Mouse (Mus musculus) megakaryocyte progenitor cell, adult 5-6 weeks (primary cell): ENCODE results near the gene Elmo3. TPM values are rescaled to one million over a fixed set of nuclear protein-coding genes. Genes with fewer than 3 reads are reported as not detected.
"Not testable (repeated sequence)": the region's sequence is repeated elsewhere in the genome, so short reads cannot be mapped to it uniquely, and the experiment has no call there.

ENCODE experiments used
- ATAC-seq: replicated peaks from 2 replicates; pipeline ENCODE4 v1.8.0; 2016; ENCODE audit warnings: mild to moderate bottlenecking, moderate TSS enrichment, inconsistent platforms; ENCODE audit not compliant: poor library complexity
- total RNA-seq, 2 experiments: library from RNA; stranded (forward) in 1 of 2; stranded (reverse) in 1 of 2; fragments of 157-497, 149-512 nt in 1 of 2; fragments of 200-1000 nt in 1 of 2; gene quantifications; 2 replicates each; pipeline versions ENCODE4 v1.2.3 to v1.2.4; 2015 to 2017

The Elmo3 gene
- total RNA-seq, 2 experiments from 2014 or later = 0.33 to 0.49 TPM

DNA sequence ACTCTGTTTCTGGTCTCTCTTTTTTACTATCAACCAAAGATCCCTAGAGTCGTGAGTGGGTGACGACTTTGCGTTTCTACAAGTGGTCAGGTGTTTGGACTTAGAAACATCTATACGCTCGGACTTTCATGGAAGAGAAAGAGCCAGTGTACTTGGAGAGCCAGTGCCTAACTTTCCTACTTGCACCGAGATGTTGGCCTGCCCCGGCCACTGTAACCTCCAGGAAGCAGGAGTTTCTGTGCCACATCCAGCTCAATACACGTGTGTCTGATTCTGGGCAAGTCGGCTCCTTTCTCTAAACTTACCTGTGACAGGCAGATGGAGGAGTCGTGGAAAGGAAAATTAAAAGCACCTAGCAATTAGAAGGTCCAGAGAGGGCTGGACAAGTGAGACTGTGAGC lies 29.6 kb upstream of the Elmo3 start, which contains the start of gene Nol3:
Gene Nol3 (plus strand): TSS at position 301 of the 400 bp plus-strand sequence.
- no peak for ATAC-seq

DNA sequence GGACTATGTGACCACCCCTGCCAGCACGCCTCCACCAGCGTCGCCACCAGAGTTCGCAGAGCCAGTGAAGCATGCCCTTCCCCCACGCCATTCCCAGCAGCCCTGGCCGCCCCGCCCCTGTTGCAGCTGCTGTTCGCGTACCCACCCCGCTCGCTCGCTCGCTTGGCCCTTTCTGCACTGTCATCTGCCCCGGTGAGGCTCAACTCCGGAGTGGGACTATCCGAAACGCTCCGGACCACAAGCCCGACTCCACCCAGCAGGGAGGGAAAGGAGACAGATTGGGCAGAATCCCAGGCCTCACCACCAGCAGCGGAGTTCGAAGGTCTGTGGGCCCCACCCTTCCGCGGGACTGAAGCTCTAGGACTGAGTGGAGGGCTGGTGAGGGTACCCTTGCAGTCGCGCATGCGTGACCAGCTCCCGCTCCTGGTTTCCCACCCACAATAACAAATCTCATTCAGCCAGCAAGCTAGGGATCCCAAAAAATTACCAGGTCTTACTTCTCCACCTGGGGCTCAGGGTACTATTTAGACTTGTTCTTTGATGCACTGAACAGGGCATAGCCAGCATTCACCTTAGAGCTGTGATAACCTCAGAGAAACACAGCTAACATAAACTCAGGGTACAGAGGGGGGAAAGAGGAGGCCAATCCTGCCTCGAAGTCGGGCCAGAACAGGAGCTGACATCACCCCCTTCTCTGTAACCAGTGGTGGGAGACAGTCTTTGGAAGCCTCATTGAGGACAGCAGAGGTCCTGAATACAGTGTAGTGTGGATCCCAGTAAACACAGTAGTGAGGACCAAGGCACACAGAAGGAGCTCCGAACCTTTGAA lies 28.9 kb upstream of the Elmo3 start:
- ATAC-seq = peak; percentile 68

DNA sequence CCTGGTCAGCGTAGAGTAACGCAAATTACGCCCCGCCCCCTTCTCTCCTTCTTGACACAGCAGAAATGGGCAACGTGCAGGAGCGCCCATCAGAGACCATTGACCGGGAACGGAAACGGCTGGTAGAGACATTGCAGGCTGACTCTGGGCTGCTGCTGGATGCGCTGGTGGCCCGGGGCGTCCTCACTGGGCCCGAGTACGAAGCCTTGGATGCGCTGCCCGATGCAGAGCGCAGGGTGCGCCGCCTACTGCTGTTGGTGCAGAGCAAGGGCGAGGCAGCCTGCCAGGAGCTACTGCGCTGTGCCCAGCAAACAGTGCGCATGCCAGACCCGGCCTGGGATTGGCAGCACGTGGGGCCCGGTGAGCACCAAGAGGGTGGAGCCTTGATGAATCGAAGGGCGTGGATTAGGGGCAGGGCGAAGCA lies 26.5 kb upstream of the Elmo3 start:
- peak; percentile 78 for ATAC-seq

DNA sequence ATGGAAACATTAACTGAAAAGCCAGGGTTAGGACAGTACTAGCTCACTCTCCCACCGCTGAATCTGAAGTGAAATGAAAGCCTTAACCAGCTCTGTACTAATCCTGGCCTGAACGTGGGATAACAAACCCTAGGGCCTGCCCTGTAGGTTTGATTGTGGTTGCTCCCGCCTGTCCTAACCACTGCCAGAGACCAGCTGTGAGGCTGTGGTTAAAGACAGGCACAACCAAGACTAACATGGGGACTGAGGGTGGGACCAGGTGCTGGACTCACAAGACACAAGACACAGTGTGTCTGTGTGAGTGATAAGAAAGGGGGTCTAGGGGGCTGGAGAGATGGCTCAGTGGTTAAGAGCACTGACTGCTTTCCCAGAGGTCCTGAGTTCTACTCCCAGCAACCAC lies 24.8 kb upstream of the Elmo3 start:
- ATAC-seq = no peak

DNA sequence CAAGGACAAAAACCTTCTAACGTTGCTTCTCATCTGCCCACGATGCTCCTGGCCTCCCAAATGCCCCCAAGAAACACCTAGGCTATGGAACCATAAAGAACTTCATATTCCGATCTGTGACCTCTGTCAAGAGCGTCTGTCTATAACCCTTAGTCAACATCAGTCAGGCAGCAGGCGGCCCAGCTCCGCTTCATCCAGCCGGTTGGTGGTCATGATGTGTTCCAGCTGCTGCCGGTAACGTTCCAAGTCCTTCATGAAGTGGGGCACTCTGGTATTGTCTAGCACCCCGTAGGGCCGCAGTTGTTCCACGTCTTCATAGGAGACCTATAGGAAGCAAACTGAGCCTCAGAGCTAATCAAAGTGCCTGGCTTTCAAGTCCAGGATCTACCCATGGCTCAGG lies 23.6 kb upstream of the Elmo3 start:
- ATAC-seq = no peak

DNA sequence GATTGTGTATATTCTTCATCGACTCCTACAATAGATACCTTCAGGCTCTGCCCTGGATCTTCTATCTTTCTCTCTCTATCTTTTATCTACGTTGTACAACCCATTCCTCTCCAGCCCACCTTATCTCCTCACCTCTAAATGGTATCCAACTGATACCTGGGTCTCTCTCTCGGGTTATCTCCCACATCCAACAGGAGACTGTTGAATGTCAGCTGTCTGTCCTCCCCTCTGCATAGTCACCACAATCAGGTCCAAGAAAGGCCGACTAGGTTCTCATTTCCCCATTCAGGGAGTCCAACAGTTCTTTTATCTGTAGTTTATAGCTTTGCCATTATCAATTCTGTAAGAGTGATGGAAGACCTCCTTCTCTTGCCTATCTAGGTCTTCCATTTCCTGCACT lies 23.2 kb upstream of the Elmo3 start:
- no peak for ATAC-seq

DNA sequence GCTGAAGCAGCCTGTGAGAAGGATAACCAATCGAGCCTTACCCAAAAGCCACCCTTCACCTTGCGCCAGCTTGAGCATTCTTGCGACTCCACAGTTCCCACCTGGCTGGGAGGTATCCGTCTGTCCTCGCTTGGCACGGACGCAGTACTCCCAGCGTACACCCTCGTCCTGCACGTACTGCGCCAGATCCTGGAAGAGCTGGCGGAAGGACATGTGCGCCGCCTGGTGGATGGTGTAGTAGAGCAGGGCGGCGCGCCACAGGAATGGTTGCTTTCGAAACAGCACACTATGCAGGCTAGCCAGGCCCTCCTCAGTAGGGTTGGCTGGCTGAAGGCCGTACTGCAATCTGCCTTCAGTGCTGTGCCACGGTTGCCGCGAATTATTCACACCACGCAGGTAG lies 22.3 kb upstream of the Elmo3 start:
- ATAC-seq = peak; percentile 75

DNA sequence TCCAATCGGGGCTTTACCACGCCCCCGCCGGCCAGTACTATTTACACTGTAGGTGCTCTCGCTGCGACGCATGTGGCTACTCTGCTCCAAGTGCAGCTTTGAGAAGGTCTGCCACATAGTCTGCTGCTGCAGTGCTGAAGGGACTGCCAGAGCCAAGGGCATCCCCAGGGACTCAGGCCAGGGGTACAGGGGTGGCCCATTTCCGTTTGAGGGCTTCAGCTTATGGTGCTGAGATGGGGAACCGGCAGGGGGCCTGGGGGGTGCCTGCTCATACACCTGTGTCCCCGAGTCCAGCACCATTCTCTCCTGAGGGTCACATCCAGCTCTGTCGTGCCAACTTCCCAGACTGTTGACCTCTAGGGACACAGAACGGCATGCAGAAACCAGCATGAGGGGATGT lies 19.9 kb upstream of the Elmo3 start:
- no peak for ATAC-seq

DNA sequence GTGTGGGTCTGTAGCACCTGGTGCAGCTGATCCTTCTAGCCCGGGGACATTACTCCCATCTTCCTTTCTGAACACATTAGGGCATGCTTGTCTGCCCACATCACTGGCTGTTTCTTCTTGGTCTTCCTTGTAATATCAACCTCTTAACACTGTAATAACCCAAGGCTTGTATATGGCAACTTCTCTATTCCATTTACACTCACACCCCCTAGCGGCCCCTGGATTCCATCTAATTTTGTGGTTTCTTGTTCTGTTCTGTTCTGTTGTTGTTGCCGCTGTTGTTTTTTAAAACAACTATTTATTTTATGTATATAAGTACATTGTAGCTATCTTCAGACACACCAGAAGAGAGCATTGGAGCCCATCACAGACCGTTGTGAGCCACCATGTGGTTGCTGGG lies 18.5 kb upstream of the Elmo3 start:
- no peak for ATAC-seq

DNA sequence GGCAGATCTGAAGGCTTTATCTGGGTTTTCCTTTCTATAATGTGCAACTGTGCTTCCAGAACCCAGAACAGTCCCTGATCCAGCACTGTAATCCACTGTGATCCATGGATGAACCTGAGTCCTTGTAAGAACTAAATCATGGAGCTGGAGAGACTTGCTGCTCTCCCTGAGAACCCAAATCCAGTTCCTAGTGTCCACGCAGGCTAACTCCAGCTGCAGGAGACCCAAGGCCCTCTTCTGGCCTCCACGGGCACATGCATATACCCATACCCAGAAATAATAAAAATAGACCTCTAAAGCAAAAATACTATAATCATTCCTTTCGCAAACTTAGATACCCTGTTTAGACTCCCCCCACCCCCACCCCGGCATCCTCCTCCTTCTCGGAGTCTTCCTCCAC lies 17.2 kb upstream of the Elmo3 start:
- no peak for ATAC-seq

DNA sequence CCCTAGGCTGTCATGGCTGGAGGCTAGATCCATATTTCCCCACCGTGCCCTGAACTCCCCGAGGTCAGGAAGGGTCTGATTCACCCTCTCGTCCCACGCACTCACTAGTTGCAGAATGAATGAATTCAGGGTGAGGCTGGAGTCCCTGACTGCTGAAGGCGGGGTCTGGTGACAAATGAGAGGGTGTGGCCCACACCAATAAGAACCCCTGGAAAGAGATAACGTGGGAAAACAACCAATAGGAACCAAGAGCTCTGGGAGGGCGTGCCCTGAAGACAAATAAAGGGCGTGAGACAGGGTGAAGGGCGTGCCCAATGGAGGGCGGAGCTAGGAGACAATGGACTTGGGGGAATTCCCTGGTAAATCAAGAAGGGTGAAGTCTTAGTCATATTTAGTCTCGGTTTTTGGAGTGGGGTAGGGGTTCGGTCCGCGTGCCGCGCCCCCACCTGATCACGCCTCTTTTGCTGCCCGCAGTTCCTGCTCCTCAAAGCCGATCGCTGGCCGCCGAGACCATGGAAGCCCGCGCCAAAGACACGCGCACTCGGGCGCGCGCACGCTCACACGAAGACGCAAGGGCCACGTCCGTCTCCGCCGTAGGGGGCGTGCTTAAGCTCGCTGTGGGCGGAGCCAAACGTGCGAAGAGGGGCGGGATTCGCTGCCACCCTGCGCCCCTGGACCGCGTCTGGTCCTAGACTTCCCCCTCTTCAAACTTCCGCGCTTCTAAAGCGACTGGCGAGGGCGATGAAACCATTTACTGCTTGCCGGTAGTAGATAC lies 16.3 kb upstream of the Elmo3 start:
- peak; percentile 82 for ATAC-seq

DNA sequence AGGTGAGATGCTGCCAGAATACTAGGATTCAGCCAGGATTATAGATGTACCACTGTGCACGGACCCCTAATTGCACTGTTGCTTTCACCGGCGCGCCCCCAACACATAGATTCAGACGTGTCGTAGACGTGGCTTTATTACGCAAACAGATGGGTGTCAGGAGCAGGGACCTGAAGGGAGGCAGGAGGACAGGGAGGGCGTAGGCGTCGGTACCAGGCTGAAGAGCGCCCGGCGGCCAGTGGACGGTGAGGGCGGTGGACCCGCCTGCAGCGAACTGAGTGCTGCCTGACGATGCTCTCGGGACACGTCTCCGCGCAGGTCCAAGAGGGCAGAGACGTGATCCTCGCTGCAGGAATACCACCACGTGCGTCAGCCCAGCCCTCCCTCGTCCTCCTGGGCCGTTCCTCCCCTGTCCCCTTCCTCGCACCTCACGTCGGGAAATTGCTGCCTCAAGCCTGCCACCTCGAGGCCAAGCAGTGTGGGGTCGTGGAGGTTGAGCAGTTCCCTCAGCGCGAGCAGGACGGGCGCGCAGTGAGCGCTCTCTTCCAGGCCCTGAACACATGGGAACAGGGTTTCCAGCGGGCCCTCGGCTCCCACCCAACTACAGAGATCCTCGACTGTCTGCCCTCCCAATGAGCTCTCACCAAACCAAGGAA lies 15.5 kb upstream of the Elmo3 start, which contains the start of gene 4931428F04Rik:
Gene 4931428F04Rik (minus strand): TSS at position 60 of the 656 bp plus-strand sequence.
- peak; percentile 28 for ATAC-seq

DNA sequence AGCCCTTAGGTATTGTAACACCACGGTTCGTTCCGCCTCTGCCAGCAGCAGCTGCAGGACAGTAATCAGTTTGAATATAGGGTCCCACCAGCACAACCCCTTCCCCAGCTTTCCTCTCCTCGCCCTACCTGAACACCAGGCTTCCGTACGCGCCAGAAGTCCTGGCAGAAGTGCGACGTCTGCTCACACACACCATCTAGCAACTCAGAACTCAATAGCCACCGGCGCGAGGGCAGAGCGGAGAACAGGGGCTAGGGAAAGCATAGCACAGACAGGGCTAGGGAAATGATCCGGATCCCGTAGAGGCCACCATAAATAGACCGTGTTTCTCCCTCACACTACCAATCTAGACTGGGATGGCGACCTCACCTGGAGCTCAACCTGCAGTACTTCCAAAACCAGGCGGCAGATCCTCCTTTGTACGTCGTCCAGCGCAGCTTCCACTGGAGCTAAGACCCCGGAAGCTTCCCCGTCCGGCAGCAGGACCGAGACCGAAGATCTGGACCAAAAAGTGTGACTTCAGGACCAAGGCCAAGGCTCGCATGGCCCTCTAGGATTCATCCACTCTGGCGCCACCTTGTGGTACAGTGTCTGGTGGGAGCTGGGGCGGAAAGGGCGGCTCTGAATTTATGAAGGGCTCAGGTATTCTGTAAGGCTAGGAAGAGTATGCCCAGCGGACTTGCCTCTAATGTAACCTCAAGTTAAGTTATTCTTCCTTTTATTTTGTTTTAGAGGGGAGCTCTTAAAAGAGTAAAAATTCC lies 14.7 kb upstream of the Elmo3 start:
- ATAC-seq = peak; percentile 61

DNA sequence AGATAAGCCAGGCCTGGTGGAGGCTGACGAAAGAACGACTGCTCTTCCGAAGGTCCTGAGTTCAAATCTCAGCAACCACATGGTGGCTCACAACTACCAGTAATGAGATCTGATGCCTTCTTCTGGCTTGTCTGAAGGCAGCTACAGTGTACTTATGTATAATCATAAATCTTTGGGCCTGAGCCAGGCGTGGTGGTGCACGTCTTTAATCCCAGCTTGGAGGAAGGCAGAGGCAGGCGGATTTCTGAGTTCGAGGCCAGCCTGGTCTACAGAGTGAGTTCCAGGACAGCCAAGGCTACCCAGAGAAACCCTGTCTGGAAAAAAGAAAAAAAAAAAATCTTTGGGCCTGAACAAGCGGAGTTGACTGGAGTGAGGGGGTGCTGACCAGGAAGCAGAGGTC lies 14.0 kb upstream of the Elmo3 start:
- not testable (repeated sequence) for ATAC-seq

DNA sequence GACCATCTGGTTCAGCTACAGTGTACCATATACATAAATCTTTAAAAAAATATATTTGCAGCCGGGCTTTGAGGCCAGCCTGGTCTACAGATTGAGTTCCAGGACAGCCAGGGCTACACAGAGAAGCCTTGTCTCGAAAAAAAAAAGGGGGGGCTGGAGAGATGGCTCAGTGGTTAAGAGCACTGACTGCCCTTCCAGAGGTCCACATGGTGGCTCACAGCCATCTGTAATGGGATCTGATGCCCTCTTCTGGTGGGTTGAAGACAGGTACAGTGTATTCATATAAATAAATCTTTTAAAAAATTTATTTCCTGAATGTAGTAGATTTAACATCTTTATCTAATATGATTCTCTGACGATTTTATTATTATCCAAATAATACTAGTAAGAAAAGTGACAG lies 13.6 kb upstream of the Elmo3 start:
- ATAC-seq = not testable (repeated sequence)

DNA sequence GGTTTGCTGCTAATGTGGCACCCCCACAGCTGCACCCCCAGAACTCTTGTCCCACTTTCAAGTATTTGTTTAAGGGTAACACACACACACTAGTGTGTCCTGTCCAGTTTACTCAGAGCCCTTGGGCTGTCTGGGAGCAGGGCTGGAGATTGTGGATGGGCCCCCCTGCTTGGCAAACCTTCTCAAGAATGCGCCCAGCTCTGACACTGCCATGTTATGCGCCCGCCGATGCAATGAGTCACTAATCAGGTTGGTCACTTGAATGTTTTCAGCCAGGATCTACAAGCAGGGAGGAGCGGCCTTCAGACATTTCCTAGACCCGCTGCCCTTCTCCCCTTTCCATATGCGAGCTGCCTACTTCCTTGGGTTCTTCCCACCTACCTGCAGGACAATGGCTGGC lies 12.9 kb upstream of the Elmo3 start:
- no peak for ATAC-seq

DNA sequence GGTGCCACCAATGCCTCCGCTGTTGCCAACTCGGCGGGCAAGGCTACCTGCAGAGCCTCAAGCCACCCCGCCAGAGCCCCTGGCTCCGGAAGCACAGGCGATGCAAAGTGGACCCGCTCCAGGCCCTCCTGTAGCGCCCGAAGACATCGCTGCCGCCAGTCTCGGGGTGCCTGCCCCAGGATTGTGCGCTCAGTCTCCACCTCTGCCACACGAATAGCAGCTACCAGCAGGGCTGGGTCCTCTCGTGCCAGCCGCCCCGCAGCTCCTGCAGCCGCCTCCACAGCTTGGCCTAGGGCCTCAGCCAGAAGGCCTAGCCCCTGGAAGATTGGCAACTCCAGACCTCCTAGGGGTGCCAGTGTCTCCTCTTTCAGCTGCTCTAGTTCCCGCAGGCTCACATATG lies 12.0 kb upstream of the Elmo3 start:
- ATAC-seq = no peak

DNA sequence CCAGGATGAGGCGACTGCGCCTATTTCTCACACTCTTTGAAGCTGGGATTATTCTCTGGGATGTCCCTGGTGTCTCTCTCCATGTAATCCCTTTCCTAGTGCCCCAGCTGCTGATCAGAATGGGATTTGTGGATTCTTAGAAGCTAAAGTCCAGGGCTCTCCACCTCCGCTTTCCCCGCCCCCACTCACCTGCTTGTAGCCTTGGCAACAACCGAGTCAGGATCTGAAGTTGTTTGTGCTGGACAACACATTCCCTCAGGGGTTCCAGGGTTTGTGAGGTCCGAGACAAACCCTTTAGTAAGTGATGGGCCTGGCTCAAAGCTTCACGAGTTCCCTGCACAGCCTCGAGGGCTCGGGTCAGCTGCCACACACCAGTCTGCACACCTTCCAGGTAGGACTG lies 10.6 kb upstream of the Elmo3 start:
- no peak for ATAC-seq

DNA sequence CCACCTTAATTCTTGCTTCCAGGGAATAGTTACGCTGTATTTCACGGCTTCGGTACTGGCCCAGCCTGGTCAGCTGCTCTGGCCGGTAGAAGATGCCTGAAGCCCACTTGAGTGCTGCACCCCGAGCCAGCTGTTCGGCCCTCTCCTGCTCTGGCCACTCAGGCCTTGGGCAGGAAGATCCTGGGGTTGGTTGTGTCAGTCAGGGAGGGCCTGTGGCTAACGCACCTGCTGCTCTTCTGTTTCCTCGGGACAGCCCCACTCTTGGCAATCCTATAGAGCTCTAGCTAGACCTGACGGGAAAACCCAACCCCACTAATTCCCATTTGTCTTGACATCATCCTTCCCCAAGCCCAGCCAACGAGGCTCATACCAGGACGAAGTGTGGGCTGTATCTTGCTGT lies 10.1 kb upstream of the Elmo3 start:
- ATAC-seq = no peak

DNA sequence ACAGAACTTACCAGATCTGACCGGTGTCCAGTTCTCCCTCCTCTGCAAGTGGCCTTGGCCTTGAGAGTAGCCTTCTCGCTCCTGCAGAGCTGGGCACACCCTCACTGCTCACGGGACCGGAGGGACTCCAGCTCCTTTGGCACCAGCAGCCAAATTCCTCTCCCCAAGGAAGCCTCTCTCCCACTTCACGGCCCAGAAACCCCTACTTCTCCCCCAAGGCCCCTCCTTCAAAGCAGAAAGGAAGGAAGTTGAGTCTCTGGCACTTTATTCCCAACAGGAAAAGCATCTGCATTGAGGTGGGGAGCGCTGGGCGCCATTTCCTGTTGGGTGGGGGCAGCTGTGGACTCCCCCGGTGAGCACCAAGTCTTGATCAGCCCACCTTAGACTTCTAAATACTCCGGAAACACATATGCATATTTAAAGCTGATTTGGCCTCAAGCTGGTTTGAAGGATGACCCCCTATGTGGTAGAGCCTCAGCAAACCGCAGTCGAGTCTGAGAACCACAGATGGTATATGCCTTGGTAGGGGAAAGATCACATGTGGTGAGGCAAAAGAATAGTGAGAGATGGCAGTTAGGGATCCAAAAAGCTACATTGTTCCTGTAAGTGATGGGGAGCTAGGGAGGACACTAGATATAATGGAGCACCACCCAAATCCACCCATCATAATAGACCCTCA lies 9.4 kb upstream of the Elmo3 start, which contains the start of gene Exoc3l:
Gene Exoc3l (minus strand): TSS at position 207 of the 679 bp plus-strand sequence.
- no peak for ATAC-seq
